Mouse (Mus musculus) lung, adult 2 months (tissue): Measurements from ENCODE around the gene Mrpl24.

Source experiments
- CTCF ChIP-seq: fragments of 200-500 bp; IDR thresholded peaks from 2 replicates; pipeline ENCODE4 v1.5.1; 2011; ENCODE audit warnings: mild to moderate bottlenecking, low read length, control low read depth; ENCODE audit not compliant: insufficient read depth
- POLR2A ChIP-seq: fragments of 200-500 bp; IDR thresholded peaks from 2 replicates; pipeline ENCODE4 v1.6.1; 2011; ENCODE audit warnings: low read depth, mild to moderate bottlenecking, control low read depth, low read length, borderline replicate concordance; ENCODE audit errors: extremely low read depth

DNA sequence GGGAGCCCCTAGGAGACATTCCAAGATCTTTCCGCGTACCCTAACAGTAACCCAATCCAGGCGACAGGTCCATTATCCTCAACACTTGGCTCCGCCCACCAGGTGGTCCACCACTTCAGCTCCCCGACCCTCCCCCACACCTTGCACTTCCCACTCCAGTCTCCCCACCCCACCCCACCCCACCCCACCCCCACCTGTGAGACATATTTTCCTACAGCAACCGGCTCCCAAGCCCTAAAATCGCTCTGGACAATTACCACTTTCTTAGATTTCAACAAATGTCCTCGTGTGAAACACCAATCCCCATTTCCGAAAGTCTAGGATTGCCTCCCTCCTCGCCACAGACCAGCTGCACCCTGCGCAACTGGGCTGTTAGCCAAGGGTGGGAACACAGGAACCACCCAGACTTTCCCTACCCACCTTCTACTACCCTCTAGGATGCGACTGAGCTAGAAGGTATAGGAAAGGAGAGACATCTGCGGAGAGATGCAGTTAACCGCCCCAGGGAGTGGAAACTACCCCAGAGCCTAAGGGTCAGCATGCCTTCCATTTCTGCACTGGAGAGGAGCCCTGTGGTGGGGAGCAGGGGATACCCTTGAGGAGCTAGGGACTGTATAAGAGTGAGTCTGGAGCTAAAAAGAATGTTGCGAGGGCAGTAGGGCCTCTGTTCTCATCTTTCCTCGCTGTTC is 30.1 kb downstream of the Mrpl24 start:
- TF ChIP-seq POLR2A (no peak), CTCF (no peak)
